ENCODE assay signal across 8 mouse cellular contexts in the genomic region with DNA sequence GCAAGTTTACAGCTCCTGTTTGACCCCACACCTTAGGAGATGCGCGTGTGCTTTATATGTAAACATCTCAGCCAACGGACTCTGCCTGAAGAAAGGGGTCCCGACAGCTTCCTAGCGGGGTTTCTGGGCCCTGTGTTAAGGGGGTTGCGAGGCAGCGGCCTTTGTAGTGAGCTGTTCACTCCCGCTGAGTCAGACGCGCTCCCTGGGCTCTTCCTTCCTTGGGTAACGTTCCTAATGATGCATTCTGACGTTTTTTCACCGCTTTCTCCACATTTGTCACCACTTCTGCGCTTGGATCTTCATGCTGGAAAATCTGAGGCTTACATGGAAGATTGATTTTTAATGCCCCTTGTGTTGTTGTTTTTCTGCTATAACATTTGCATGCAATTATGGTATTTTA. TPM values are rescaled to one million over a fixed set of nuclear protein-coding genes. Genes with fewer than 3 reads are reported as not detected.
DNase-seq lines count a peak whose midpoint lies in the region; ATAC-seq and TF ChIP-seq lines count a peak whose summit lies in the region.
"Had no signal": no experiment of that assay in that cellular context is flagged by ENCODE, and none has a peak within 500 bp of the region (broad histone marks: within the 10 kb centered on the region; RNA-seq: fewer than 3 reads in every experiment).

No protein-coding gene starts in this region.

- no peaks in the 10 kb centered on the region for H3K9me3 ChIP-seq in lung, embryonic 16.5 days (ENCODE audit: control insufficient read depth, low read length)
- H3K9me3 ChIP-seq in hindbrain, embryonic 10.5 days: no peaks in the 10 kb centered on the region
- H3K9me3 ChIP-seq in liver, embryonic 15.5 days (replicated peaks): no peaks in the 10 kb centered on the region

- 4% methylated on average over 14 of the region's 14 CpGs for WGBS in lung, embryonic 16.5 days
- WGBS in lung, adult 2 months: 6% methylated on average over 14 of the region's 14 CpGs
- 2% methylated on average over 14 of the region's 14 CpGs for WGBS in hindbrain, embryonic 10.5 days
- WGBS in liver, embryonic 15.5 days (ENCODE audit: insufficient replicate concordance): 4% methylated on average over 14 of the region's 14 CpGs

- no peak overlapping the region for H3K9ac ChIP-seq in lung, embryonic 16.5 days (ENCODE audit: low read length)
- H3K9ac ChIP-seq in liver, embryonic 15.5 days: no peak overlapping the region

- no peak for TF ChIP-seq CTCF in lung, adult 2 months (IDR thresholded peaks at IDR 0.05; ENCODE audit: insufficient read depth, low read length)

- no peak overlapping the region for H3K27ac ChIP-seq in lung, embryonic 16.5 days (ENCODE audit: low read length)
- no peak overlapping the region for H3K27ac ChIP-seq in hindbrain, embryonic 10.5 days
- H3K27ac ChIP-seq in liver, embryonic 15.5 days (replicated peaks): no peak overlapping the region

- TF ChIP-seq POLR2A in lung, adult 2 months (IDR thresholded peaks at IDR 0.05; ENCODE audit: borderline replicate concordance, extremely low read depth, low read depth, low read length): no peak

- peaks cover 5% of the 10 kb centered on the region; the same call in 1 of the 2 replicates for H3K27me3 ChIP-seq in lung, embryonic 16.5 days (ENCODE audit: control insufficient read depth, insufficient read depth, low read depth, low read length)
- peaks cover 14% of the 10 kb centered on the region for H3K27me3 ChIP-seq in hindbrain, embryonic 10.5 days (ENCODE audit: insufficient read depth, poor library complexity, severe bottlenecking)
- H3K27me3 ChIP-seq in liver, embryonic 15.5 days: peaks cover 3% of the 10 kb centered on the region; the same call in 1 of the 2 replicates

- no peak for DNase-seq in lung, adult 2 months
- no peak for DNase-seq in hindbrain, embryonic 10.5 days (ENCODE audit: low spot score)
- no peak for DNase-seq in left cerebral cortex, adult 9 months (ENCODE audit: low spot score in 2 of 2)
- no peak for DNase-seq in thymus, postnatal 10 days (ENCODE audit: low spot score in 2 of 2)
- DNase-seq: cerebellum, adult 9-11 months had no signal

- no peaks in the 10 kb centered on the region; the same call in 1 of the 2 replicates for H3K36me3 ChIP-seq in lung, embryonic 16.5 days (ENCODE audit: control insufficient read depth, insufficient read depth, low read length)
- H3K36me3 ChIP-seq in hindbrain, embryonic 10.5 days: peaks cover 23% of the 10 kb centered on the region
- 0 out of 2 replicates have a peak, but pooled peaks cover 6% of the 10 kb centered on the region for H3K36me3 ChIP-seq in liver, embryonic 15.5 days (replicated peaks)

- no peak overlapping the region for H3K4me3 ChIP-seq in lung, embryonic 16.5 days (ENCODE audit: low read length)
- no peak overlapping the region for H3K4me3 ChIP-seq in lung, adult 2 months (replicated peaks; ENCODE audit: extremely low read depth, low read depth, low read length)
- peak overlapping the region; percentile 39 for H3K4me3 ChIP-seq in hindbrain, embryonic 10.5 days
- H3K4me3 ChIP-seq in liver, embryonic 15.5 days (replicated peaks): peak overlapping the region; percentile 29

- ATAC-seq in lung, embryonic 16.5 days (ENCODE audit: low read depth): no peak
- ATAC-seq in liver, embryonic 15.5 days (ENCODE audit: insufficient read depth): no peak
- ATAC-seq in megakaryocyte, adult 5-6 weeks (ENCODE audit: poor library complexity, severe bottlenecking): no peak

- no peaks in the 10 kb centered on the region for H3K4me1 ChIP-seq in lung, embryonic 16.5 days (replicated peaks; ENCODE audit: control insufficient read depth, insufficient read depth, low read length)
- no peaks in the 10 kb centered on the region for H3K4me1 ChIP-seq in lung, adult 2 months (ENCODE audit: control insufficient read depth, insufficient read depth, low read length)
- peaks cover 11% of the 10 kb centered on the region; the same call in 1 of the 2 replicates for H3K4me1 ChIP-seq in hindbrain, embryonic 10.5 days (replicated peaks)
- peaks cover 11% of the 10 kb centered on the region for H3K4me1 ChIP-seq in liver, embryonic 15.5 days (replicated peaks)

- peak overlapping the region; percentile 40 for H3K4me2 ChIP-seq in lung, embryonic 16.5 days (ENCODE audit: low read depth, low read length)
- peak overlapping the region; percentile 64 for H3K4me2 ChIP-seq in liver, embryonic 15.5 days

RNA-seq across cellular contexts. Expression of a gene that starts 12.7 kb away (rescaled TPM):
- 0.36 and 1.0 TPM in 2 replicates for polyA plus RNA-seq in lung, embryonic 16.5 days (2015; fragmentation: Nextera tagmentation; extraction: Ambion mirVana)
- 0.33 and 0.78 TPM in 2 replicates for polyA plus RNA-seq in lung, adult 2 months (2012; rRNA removed)
- polyA plus RNA-seq in hindbrain, embryonic 10.5 days (2016; fragmentation: Nextera tagmentation; extraction: Ambion mirVana): 2.9 and 6.3 TPM in 2 replicates
- 0.14 and 0.38 TPM in 2 replicates for polyA plus RNA-seq in liver, embryonic 15.5 days (2015; fragmentation: Nextera tagmentation; extraction: Ambion mirVana)
- total RNA-seq in megakaryocyte, adult 5-6 weeks (2015): 0.07 and 0.85 TPM in 2 replicates
- 0.04 TPM in 1 of 2 replicates, not detected in the other for total RNA-seq in megakaryocyte, adult 5-6 weeks (2017)

RNA-seq across cellular contexts. Expression of a gene that starts 54.1 kb away (rescaled TPM):
- 31.2 and 34.8 TPM in 2 replicates for polyA plus RNA-seq in lung, embryonic 16.5 days (2015; fragmentation: Nextera tagmentation; extraction: Ambion mirVana)
- polyA plus RNA-seq in lung, adult 2 months (2012; rRNA removed): 7.8 and 9.9 TPM in 2 replicates
- polyA plus RNA-seq in hindbrain, embryonic 10.5 days (2016; fragmentation: Nextera tagmentation; extraction: Ambion mirVana): 35.1 and 48.3 TPM in 2 replicates
- 14.2 and 14.3 TPM in 2 replicates for polyA plus RNA-seq in liver, embryonic 15.5 days (2015; fragmentation: Nextera tagmentation; extraction: Ambion mirVana)
- total RNA-seq in megakaryocyte, adult 5-6 weeks (2015): 49.1 and 51.8 TPM in 2 replicates
- 27.7 and 32.6 TPM in 2 replicates for total RNA-seq in megakaryocyte, adult 5-6 weeks (2017)

Comparison
In these comparisons a context has a peak if more than half of its experiments do, and no peak if none do; other contexts are left out.
1. H3K4me3 ChIP-seq: peak in hindbrain, embryonic 10.5 days (single experiment) and liver, embryonic 15.5 days (single experiment); none in lung, embryonic 16.5 days (single experiment) and lung, adult 2 months (single experiment).